Mouse (Mus musculus) hindbrain, embryonic 11.5 days (tissue): ENCODE measurements at regions not wholly inside any gene's neighbourhood (a gene's known extent, or its start where the extent isn't known, plus 50 kb on each side); places are given as distances from the start of the nearest gene placed in this dataset.

ENCODE experiments used
- ATAC-seq: fragments of 200-750 bp; cut with Nextera tagmentation; 2 replicates; pipeline ENCODE4 v1.8.0; 2017; ENCODE audit warnings: mild to moderate bottlenecking, moderate TSS enrichment, moderate library complexity; ENCODE audit not compliant: low FRiP score
- DNase-seq: peaks from one replicate; pipeline ENCODE4 v3.0.0-alpha.2; 2015; ENCODE audit warnings: low spot score
- H3K27ac ChIP-seq: fragments of 300-500 bp; sonication (generic); 2 replicates; pipeline ENCODE4 v1.5.1; 2014; ENCODE audit warnings: mild to moderate bottlenecking, low read depth, low read length
- H3K27me3 ChIP-seq: fragments of 300-500 bp; sonication (generic); 2 replicates; pipeline ENCODE4 v1.6.1; 2014; ENCODE audit warnings: mild to moderate bottlenecking, low read length, moderate library complexity, mixed read lengths; ENCODE audit not compliant: control insufficient read depth, insufficient read depth
- H3K36me3 ChIP-seq: fragments of 300-500 bp; sonication (generic); 2 replicates; pipeline ENCODE4 v1.6.1; 2014; ENCODE audit warnings: mild to moderate bottlenecking, low read length, moderate library complexity, mixed read lengths; ENCODE audit not compliant: control insufficient read depth, insufficient read depth
- H3K4me1 ChIP-seq: fragments of 300-500 bp; sonication (generic); replicated peaks from 2 replicates; pipeline ENCODE4 v1.6.1; 2014; ENCODE audit warnings: low read length, mixed read lengths; ENCODE audit not compliant: control insufficient read depth, insufficient read depth
- H3K4me2 ChIP-seq: fragments of 300-500 bp; sonication (generic); replicated peaks from 2 replicates; pipeline ENCODE4 v1.6.1; 2014; ENCODE audit warnings: mild to moderate bottlenecking, low read depth, low read length
- H3K4me3 ChIP-seq: fragments of 300-500 bp; sonication (generic); 2 replicates; pipeline ENCODE4 v1.5.1; 2014; ENCODE audit warnings: low read depth, low read length
- H3K9ac ChIP-seq: fragments of 300-500 bp; sonication (generic); 2 replicates; pipeline ENCODE4 v1.6.1; 2014; ENCODE audit warnings: low read depth, low read length
- H3K9me3 ChIP-seq: fragments of 300-500 bp; sonication (generic); 2 replicates; pipeline ENCODE4 v1.6.1; 2016; ENCODE audit warnings: low read length; ENCODE audit not compliant: control insufficient read depth
- WGBS: fragments of 180-500 bp; shearing (Covaris S2); extraction: QIAGEN DNeasy Blood & Tissue Kit; methylation state at CpG from one replicate; pipeline ENCODE4 v1.1.7; 2014; 5-methylcytosine and 5-hydroxymethylcytosine counted together

GRCm38 (mm10) chr2:12697209-12697608 is 226.6 kb upstream of the Pter start:
- Histone ChIP-seq H3K9ac (no peak overlapping the region), H3K4me3 (no peak overlapping the region), H3K4me1 (no peaks in the 10 kb centered on the region), H3K27ac (no peak overlapping the region), H3K36me3 (no peaks in the 10 kb centered on the region), H3K27me3 (no peaks in the 10 kb centered on the region), H3K9me3 (no peaks in the 10 kb centered on the region), H3K4me2 (no peak overlapping the region)
- DNase-seq (no peak), ATAC-seq (no peak)
- 67% methylated on average over 1 of the region's 1 CpGs for WGBS

GRCm38 (mm10) chr2:12699331-12699730 is 224.5 kb upstream of the Pter start:
- DNase-seq (no peak), ATAC-seq (no peak)
- Histone ChIP-seq H3K4me3 (no peak overlapping the region), H3K9me3 (no peaks in the 10 kb centered on the region), H3K27me3 (no peaks in the 10 kb centered on the region), H3K36me3 (no peaks in the 10 kb centered on the region), H3K4me1 (no peaks in the 10 kb centered on the region), H3K9ac (no peak overlapping the region), H3K4me2 (no peak overlapping the region), H3K27ac (no peak overlapping the region)
- 59% methylated on average over 3 of the region's 3 CpGs for WGBS

- H3K27ac ChIP-seq = no peak overlapping the region
- H3K9me3 ChIP-seq = no peaks in the 10 kb centered on the region
- peak; percentile 33; the same call in 1 of the 2 replicates for ATAC-seq
- no peak for DNase-seq
- no peaks in the 10 kb centered on the region for H3K4me1 ChIP-seq
- H3K9ac ChIP-seq = no peak overlapping the region
- H3K36me3 ChIP-seq = no peaks in the 10 kb centered on the region
- WGBS = 65% methylated on average over 3 of the region's 3 CpGs
- no peak overlapping the region for H3K4me2 ChIP-seq
- no peak overlapping the region for H3K4me3 ChIP-seq
- no peaks in the 10 kb centered on the region for H3K27me3 ChIP-seq
Measured at GRCm38 (mm10) chr2:12707514-12707913, 216.3 kb upstream of the Pter start.

- H3K27me3 ChIP-seq = no peaks in the 10 kb centered on the region
- no peaks in the 10 kb centered on the region for H3K4me1 ChIP-seq
- no peak overlapping the region for H3K9ac ChIP-seq
- ATAC-seq (peak; percentile 63), DNase-seq (peak; percentile 76)
- H3K4me2 ChIP-seq = no peak overlapping the region
- no peaks in the 10 kb centered on the region for H3K9me3 ChIP-seq
- WGBS = 40% methylated on average over 16 of the region's 16 CpGs
- no peak overlapping the region for H3K4me3 ChIP-seq
- no peak overlapping the region for H3K27ac ChIP-seq
- H3K36me3 ChIP-seq = no peaks in the 10 kb centered on the region
Measured at GRCm38 (mm10) chr2:12709156-12709923, 214.5 kb upstream of the Pter start.

GRCm38 (mm10) chr2:12709924-12710240 is 214.0 kb upstream of the Pter start:
- Histone ChIP-seq H3K36me3 (no peaks in the 10 kb centered on the region), H3K9ac (no peak overlapping the region), H3K9me3 (no peaks in the 10 kb centered on the region), H3K27ac (no peak overlapping the region), H3K27me3 (no peaks in the 10 kb centered on the region), H3K4me3 (no peak overlapping the region), H3K4me2 (no peak overlapping the region), H3K4me1 (no peaks in the 10 kb centered on the region)
- ATAC-seq (0 out of 2 replicates have a peak, but pooled peaks have one; percentile 41), DNase-seq (no peak)
- WGBS = 78% methylated on average over 2 of the region's 2 CpGs

- Histone ChIP-seq H3K4me3 (no peak overlapping the region), H3K27me3 (no peaks in the 10 kb centered on the region), H3K36me3 (no peaks in the 10 kb centered on the region), H3K4me1 (no peaks in the 10 kb centered on the region), H3K9me3 (no peaks in the 10 kb centered on the region), H3K27ac (no peak overlapping the region), H3K4me2 (no peak overlapping the region), H3K9ac (no peak overlapping the region)
- DNase-seq (peak; percentile 24), ATAC-seq (peak; percentile 79)
- 30% methylated on average over 3 of the region's 3 CpGs for WGBS
Measured at GRCm38 (mm10) chr2:12716124-12717012, 207.5 kb upstream of the Pter start.

- H3K9ac ChIP-seq = no peak overlapping the region
- ATAC-seq (no peak), DNase-seq (no peak)
- H3K27me3 ChIP-seq = no peaks in the 10 kb centered on the region
- no peak overlapping the region for H3K4me3 ChIP-seq
- no peaks in the 10 kb centered on the region for H3K4me1 ChIP-seq
- H3K36me3 ChIP-seq = no peaks in the 10 kb centered on the region
- 85% methylated on average over 4 of the region's 4 CpGs for WGBS
- no peaks in the 10 kb centered on the region for H3K9me3 ChIP-seq
- no peak overlapping the region for H3K4me2 ChIP-seq
- no peak overlapping the region for H3K27ac ChIP-seq
Measured at GRCm38 (mm10) chr2:12729251-12729650, 194.6 kb upstream of the Pter start.

- Histone ChIP-seq H3K27me3 (no peaks in the 10 kb centered on the region), H3K4me3 (no peak overlapping the region), H3K36me3 (no peaks in the 10 kb centered on the region), H3K4me2 (no peak overlapping the region), H3K4me1 (no peaks in the 10 kb centered on the region), H3K27ac (no peak overlapping the region), H3K9me3 (no peaks in the 10 kb centered on the region), H3K9ac (no peak overlapping the region)
- DNase-seq (no peak), ATAC-seq (no peak)
- WGBS = 37% methylated on average over 2 of the region's 2 CpGs
Measured at GRCm38 (mm10) chr2:12737140-12737539, 186.7 kb upstream of the Pter start.

- Histone ChIP-seq H3K27ac (no peak overlapping the region), H3K36me3 (no peaks in the 10 kb centered on the region), H3K9me3 (no peaks in the 10 kb centered on the region), H3K4me3 (no peak overlapping the region), H3K27me3 (no peaks in the 10 kb centered on the region), H3K9ac (no peak overlapping the region), H3K4me1 (no peaks in the 10 kb centered on the region), H3K4me2 (no peak overlapping the region)
- DNase-seq = no peak
- no peak for ATAC-seq
- WGBS = 79% methylated on average over 1 of the region's 1 CpGs
Measured at GRCm38 (mm10) chr2:12746856-12747255, 177.0 kb upstream of the Pter start.
